Mouse (Mus musculus) stomach, postnatal 0 days (tissue): Measurements from ENCODE around the gene Arid3c.

Source experiments
- CTCF ChIP-seq: IDR thresholded peaks from 2 replicates; pipeline ENCODE4 v1.5.1; 2016; ENCODE audit warnings: antibody characterized with exemption, low read depth, mild to moderate bottlenecking, moderate library complexity
- EP300 ChIP-seq: optimal IDR thresholded peaks from 2 replicates; pipeline ENCODE3; 2016; ENCODE audit warnings: antibody characterized with exemption

GRCm38 (mm10) chr4:41712421-41713196 lies 18.3 kb downstream of the Arid3c start:
- TF ChIP-seq CTCF, result no peak
- no peak for TF ChIP-seq EP300
